Mouse (Mus musculus) central nervous system, embryonic 14 days (tissue): ENCODE results near the gene H2-Q2. TPM values are rescaled to one million over a fixed set of nuclear protein-coding genes. Genes with fewer than 3 reads are reported as not detected.

ENCODE experiments used
- polyA plus RNA-seq: library from polyadenylated mRNA; depleted of rRNA; stranded (reverse); fragments of >200 nt; gene quantifications from 2 replicates; pipeline ENCODE4 v1.2.3, GENCODE M21; 2012; rRNA removed

H2-Q2 gene
- polyA plus RNA-seq = 0.92 and 0.94 TPM in 2 replicates

GRCm38 (mm10) chr17:35342071-35342671 is at the start of gene H2-Q2:
Gene H2-Q2, plus strand, starts transcription at chr17:35342242.

GRCm38 (mm10) chr17:35320327-35321081 is 21.5 kb upstream of the H2-Q2 start, which contains the start of gene H2-Q1:
Gene H2-Q1, plus strand, starts transcription at chr17:35320405.

GRCm38 (mm10) chr17:35379369-35379728 is 37.3 kb downstream of the H2-Q2 start, which contains the start of gene H2-Q4:
Gene H2-Q4, plus strand, starts transcription at chr17:35379617.

Other genes starting within 250 kb of the H2-Q2 start
- not detected in 2 replicates for gene Ly6g5c, start 234.0 kb upstream of the H2-Q2 start, polyA plus RNA-seq
- 2.9 TPM in 2 replicates for gene Ly6g5b, start 226.8 kb upstream of the H2-Q2 start, polyA plus RNA-seq
- gene Gpank1, start 220.8 kb upstream of the H2-Q2 start, polyA plus RNA-seq = 22.2 and 25.0 TPM in 2 replicates
- gene Csnk2b, start 220.2 kb upstream of the H2-Q2 start, polyA plus RNA-seq = 218 and 221 TPM in 2 replicates
- gene D17H6S53E, start 215.9 kb upstream of the H2-Q2 start, polyA plus RNA-seq = 4.9 and 5.3 TPM in 2 replicates
- gene Apom, start 210.2 kb upstream of the H2-Q2 start, polyA plus RNA-seq = 1.1 and 1.2 TPM in 2 replicates
- 327 and 363 TPM in 2 replicates for gene Bag6, start 207.1 kb upstream of the H2-Q2 start, polyA plus RNA-seq
- 357 and 368 TPM in 2 replicates for gene Prrc2a, start 177.3 kb upstream of the H2-Q2 start, polyA plus RNA-seq
- 3.3 and 4.7 TPM in 2 replicates for gene Aif1, start 166.2 kb upstream of the H2-Q2 start, polyA plus RNA-seq
- 12.8 and 13.3 TPM in 2 replicates for gene Lst1, start 153.8 kb upstream of the H2-Q2 start, polyA plus RNA-seq
- gene Ltb, start 147.8 kb upstream of the H2-Q2 start, polyA plus RNA-seq = 0.71 and 1.3 TPM in 2 replicates
- 0.34 and 0.66 TPM in 2 replicates for gene Tnf, start 140.2 kb upstream of the H2-Q2 start, polyA plus RNA-seq
- 0.32 and 0.34 TPM in 2 replicates for gene Lta, start 136.9 kb upstream of the H2-Q2 start, polyA plus RNA-seq
- gene Gm16181, start 121.4 kb upstream of the H2-Q2 start, polyA plus RNA-seq = not detected in 2 replicates
- gene Atp6v1g2, start 108.6 kb upstream of the H2-Q2 start, polyA plus RNA-seq = 68.5 and 73.3 TPM in 2 replicates
- gene Nfkbil1, start 106.5 kb upstream of the H2-Q2 start, polyA plus RNA-seq = 15.6 TPM in 2 replicates
- gene Ddx39b, start 100.5 kb upstream of the H2-Q2 start, polyA plus RNA-seq = 959 and 1,020 TPM in 2 replicates
- gene H2-D1, start 79.5 kb upstream of the H2-Q2 start, polyA plus RNA-seq = 38.6 and 42.0 TPM in 2 replicates
- gene H2-Q1, start 21.8 kb upstream of the H2-Q2 start, polyA plus RNA-seq = 0.09 and 0.10 TPM in 2 replicates
- 4.9 and 7.0 TPM in 2 replicates for gene H2-Q4, start 37.4 kb downstream of the H2-Q2 start, polyA plus RNA-seq
- gene H2-Q6, start 82.6 kb downstream of the H2-Q2 start, polyA plus RNA-seq = 0.54 and 0.61 TPM in 2 replicates
- 3.8 and 4.5 TPM in 2 replicates for gene H2-Q7, start 96.9 kb downstream of the H2-Q2 start, polyA plus RNA-seq
- 0.09 and 0.11 TPM in 2 replicates for gene H2-Q10, start 127.8 kb downstream of the H2-Q2 start, polyA plus RNA-seq
- gene Pou5f1, start 163.8 kb downstream of the H2-Q2 start, polyA plus RNA-seq = not detected in 2 replicates
- 27.0 and 27.8 TPM in 2 replicates for gene Tcf19, start 174.6 kb downstream of the H2-Q2 start, polyA plus RNA-seq
- gene Cchcr1, start 174.9 kb downstream of the H2-Q2 start, polyA plus RNA-seq = 23.6 and 25.7 TPM in 2 replicates
- 1.1 and 1.2 TPM in 2 replicates for gene Psors1c2, start 191.0 kb downstream of the H2-Q2 start, polyA plus RNA-seq
- gene Cdsn, start 209.9 kb downstream of the H2-Q2 start, polyA plus RNA-seq = 0.02 and 0.13 TPM in 2 replicates
- 0.19 TPM in 1 of 2 replicates, not detected in the other for gene 2300002M23Rik, start 225.2 kb downstream of the H2-Q2 start, polyA plus RNA-seq